Mouse (Mus musculus): ENCODE results near the gene Thoc5. TPM values are rescaled to one million over a fixed set of nuclear protein-coding genes. Genes with fewer than 3 reads are reported as not detected.
A peak's percentile ranks its signal among the peaks of the same experiment; 100 is the strongest.

Thoc5 gene
- total RNA-seq, 1 experiment, result 47.5 TPM

DNA sequence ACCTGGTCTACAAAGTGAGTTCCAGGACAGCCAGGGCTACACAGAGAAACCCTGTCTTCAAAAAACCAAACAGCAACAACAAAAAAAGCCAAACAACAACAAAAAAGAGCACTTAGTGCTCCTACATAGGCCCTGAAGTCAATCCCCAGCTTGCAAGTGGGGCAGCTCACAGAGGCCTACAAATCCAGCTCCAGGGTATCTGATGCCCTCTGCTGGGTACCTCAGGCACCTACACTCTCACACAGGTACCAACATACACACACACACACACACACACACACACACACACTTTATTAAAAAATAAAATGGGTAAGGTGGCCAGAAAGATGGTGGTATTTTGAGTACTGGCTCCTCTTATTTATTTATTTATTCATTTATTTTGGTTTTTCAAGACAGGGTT lies 42.1 kb upstream of the Thoc5 start:
- Histone ChIP-seq H3K4me3 (ENCODE audit: insufficient read depth in 1 of 2, low read depth in 1 of 2, low read length in 2 of 2, poor library complexity in 1 of 2, severe bottlenecking in 1 of 2) (no peak overlapping the region), H3K9ac (ENCODE audit: insufficient read depth, low read depth, low read length, poor library complexity, severe bottlenecking) (no peak overlapping the region), H3K4me1 (ENCODE audit: control insufficient read depth in 2 of 2, insufficient read depth in 2 of 2, low read length in 2 of 2, poor library complexity in 1 of 2) (peaks cover 2 to 3% of the 10 kb centered on the region in 2 experiments; a peak in 2 of 4 replicates), H3K36me3 (ENCODE audit: control insufficient read depth, insufficient read depth, low read length, poor library complexity, severe bottlenecking) (no peaks in the 10 kb centered on the region), H3K9me3 (ENCODE audit: control insufficient read depth, insufficient read depth, low read depth, low read length) (no peaks in the 10 kb centered on the region), H3K27ac (ENCODE audit: insufficient read depth, low read depth, low read length, poor library complexity, severe bottlenecking) (no peak overlapping the region)
- in situ Hi-C loops (cut with MboI; ENCODE audit: low sequenced_read_pairs in 2 of 2, unreplicated experiment in 2 of 2), result no loop called here
- no peak for TF ChIP-seq ZC3H11A (IDR thresholded peaks at IDR 0.05; ENCODE audit: borderline replicate concordance, low read depth, low read length)
- no peak for TF ChIP-seq ZNF384 (IDR thresholded peaks at IDR 0.05; ENCODE audit: low read depth, low read length)
- TF ChIP-seq CHD2 (IDR thresholded peaks at IDR 0.05; ENCODE audit: low read depth, low read length), result no peak
- no peak for TF ChIP-seq HCFC1 (IDR thresholded peaks at IDR 0.05; ENCODE audit: borderline replicate concordance, insufficient read depth, low read length)
- TF ChIP-seq MAFK (IDR thresholded peaks at IDR 0.05; ENCODE audit: insufficient read depth, low read depth, low read length), result no peak
- DNase-seq (ENCODE audit: low read depth, low spot score), result no peak

DNA sequence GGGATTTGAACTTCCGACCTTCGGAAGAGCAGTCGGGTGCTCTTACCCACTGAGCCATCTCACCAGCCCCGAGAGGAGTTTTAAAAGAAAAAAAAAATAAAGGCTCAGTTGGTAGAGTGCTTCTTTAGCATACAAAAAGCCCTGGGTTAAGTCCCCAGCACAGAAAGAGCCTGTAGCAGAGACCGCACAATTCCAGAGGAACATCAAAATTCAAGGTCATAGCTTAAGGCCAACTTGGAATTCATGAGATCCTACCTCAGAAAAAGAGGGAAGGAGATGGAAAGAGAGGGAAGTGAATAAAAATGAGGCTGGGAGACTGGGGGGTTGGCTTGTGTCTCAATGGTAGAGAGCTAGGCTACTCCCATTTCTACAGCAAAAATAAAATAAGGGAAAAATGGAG lies 40.9 kb upstream of the Thoc5 start:
- H3K9me3 ChIP-seq (ENCODE audit: control insufficient read depth, insufficient read depth, low read depth, low read length), result no peaks in the 10 kb centered on the region
- no peak overlapping the region for H3K9ac ChIP-seq (ENCODE audit: insufficient read depth, low read depth, low read length, poor library complexity, severe bottlenecking)
- no peak for DNase-seq (ENCODE audit: low read depth, low spot score)
- H3K36me3 ChIP-seq (ENCODE audit: control insufficient read depth, insufficient read depth, low read length, poor library complexity, severe bottlenecking), result no peaks in the 10 kb centered on the region
- TF ChIP-seq ZNF384 (IDR thresholded peaks at IDR 0.05; ENCODE audit: low read depth, low read length) (peak; percentile 16; the same call in 1 of the 2 replicates), HCFC1 (IDR thresholded peaks at IDR 0.05; ENCODE audit: borderline replicate concordance, insufficient read depth, low read length) (no peak)
- no peak overlapping the region for H3K4me3 ChIP-seq (ENCODE audit: insufficient read depth in 1 of 2, low read depth in 1 of 2, low read length in 2 of 2, poor library complexity in 1 of 2, severe bottlenecking in 1 of 2)
- in situ Hi-C loops (cut with MboI; ENCODE audit: low sequenced_read_pairs in 2 of 2, unreplicated experiment in 2 of 2), result no loop called here
- peaks cover 2 to 6% of the 10 kb centered on the region in 2 experiments; a peak in 2 of 4 replicates for H3K4me1 ChIP-seq (ENCODE audit: control insufficient read depth in 2 of 2, insufficient read depth in 2 of 2, low read length in 2 of 2, poor library complexity in 1 of 2)
- peak overlapping the region; percentile 41; the same call in 1 of the 2 replicates for H3K27ac ChIP-seq (ENCODE audit: insufficient read depth, low read depth, low read length, poor library complexity, severe bottlenecking)

GRCm38 (mm10) chr11:4858416-4858815 lies 36.7 kb upstream of the Thoc5 start:
- Histone ChIP-seq H3K36me3 (ENCODE audit: control insufficient read depth, insufficient read depth, low read length, poor library complexity, severe bottlenecking) (no peaks in the 10 kb centered on the region), H3K9me3 (ENCODE audit: control insufficient read depth, insufficient read depth, low read depth, low read length) (no peaks in the 10 kb centered on the region), H3K9ac (ENCODE audit: insufficient read depth, low read depth, low read length, poor library complexity, severe bottlenecking) (no peak overlapping the region), H3K27ac (ENCODE audit: insufficient read depth, low read depth, low read length, poor library complexity, severe bottlenecking) (no peak overlapping the region), H3K4me3 (ENCODE audit: insufficient read depth in 1 of 2, low read depth in 1 of 2, low read length in 2 of 2, poor library complexity in 1 of 2, severe bottlenecking in 1 of 2) (no peak overlapping the region), H3K4me1 (ENCODE audit: control insufficient read depth in 2 of 2, insufficient read depth in 2 of 2, low read length in 2 of 2, poor library complexity in 1 of 2) (peaks cover 9 to 17% of the 10 kb centered on the region in 2 experiments)
- no peak for DNase-seq (ENCODE audit: low read depth, low spot score)
- no peak for TF ChIP-seq HCFC1 (IDR thresholded peaks at IDR 0.05; ENCODE audit: borderline replicate concordance, insufficient read depth, low read length)
- no peak for TF ChIP-seq ZC3H11A (IDR thresholded peaks at IDR 0.05; ENCODE audit: borderline replicate concordance, low read depth, low read length)
- TF ChIP-seq MAFK (IDR thresholded peaks at IDR 0.05; ENCODE audit: insufficient read depth, low read depth, low read length), result no peak
- TF ChIP-seq ZNF384 (IDR thresholded peaks at IDR 0.05; ENCODE audit: low read depth, low read length), result no peak
- no peak for TF ChIP-seq CHD2 (IDR thresholded peaks at IDR 0.05; ENCODE audit: low read depth, low read length)
- in situ Hi-C loops (cut with MboI; ENCODE audit: low sequenced_read_pairs in 2 of 2, unreplicated experiment in 2 of 2), result no loop called here

- no peak overlapping the region for H3K9ac ChIP-seq (ENCODE audit: insufficient read depth, low read depth, low read length, poor library complexity, severe bottlenecking)
- in situ Hi-C loops (cut with MboI; ENCODE audit: low sequenced_read_pairs in 2 of 2, unreplicated experiment in 2 of 2), result no loop called here
- H3K36me3 ChIP-seq (ENCODE audit: control insufficient read depth, insufficient read depth, low read length, poor library complexity, severe bottlenecking), result no peaks in the 10 kb centered on the region
- peak overlapping the region; percentile 64; the same call in 1 of the 2 replicates for H3K27ac ChIP-seq (ENCODE audit: insufficient read depth, low read depth, low read length, poor library complexity, severe bottlenecking)
- H3K9me3 ChIP-seq (ENCODE audit: control insufficient read depth, insufficient read depth, low read depth, low read length), result no peaks in the 10 kb centered on the region
- TF ChIP-seq ZNF384 (IDR thresholded peaks at IDR 0.05; ENCODE audit: low read depth, low read length) (no peak), HCFC1 (IDR thresholded peaks at IDR 0.05; ENCODE audit: borderline replicate concordance, insufficient read depth, low read length) (no peak), CHD2 (IDR thresholded peaks at IDR 0.05; ENCODE audit: low read depth, low read length) (no peak), ZC3H11A (IDR thresholded peaks at IDR 0.05; ENCODE audit: borderline replicate concordance, low read depth, low read length) (no peak), MAFK (IDR thresholded peaks at IDR 0.05; ENCODE audit: insufficient read depth, low read depth, low read length) (no peak)
- no peak for DNase-seq (ENCODE audit: low read depth, low spot score)
- no peak overlapping the region for H3K4me3 ChIP-seq (ENCODE audit: insufficient read depth in 1 of 2, low read depth in 1 of 2, low read length in 2 of 2, poor library complexity in 1 of 2, severe bottlenecking in 1 of 2)
- H3K4me1 ChIP-seq (ENCODE audit: control insufficient read depth in 2 of 2, insufficient read depth in 2 of 2, low read length in 2 of 2, poor library complexity in 1 of 2), result peaks cover 7 to 20% of the 10 kb centered on the region in 2 experiments
Observed at GRCm38 (mm10) chr11:4860986-4861385, 34.1 kb upstream of the Thoc5 start.

Data from ES-E14 (cell line).